Mouse (Mus musculus): ENCODE measurements around the gene Plch2.

Plch2 gene

DNA sequence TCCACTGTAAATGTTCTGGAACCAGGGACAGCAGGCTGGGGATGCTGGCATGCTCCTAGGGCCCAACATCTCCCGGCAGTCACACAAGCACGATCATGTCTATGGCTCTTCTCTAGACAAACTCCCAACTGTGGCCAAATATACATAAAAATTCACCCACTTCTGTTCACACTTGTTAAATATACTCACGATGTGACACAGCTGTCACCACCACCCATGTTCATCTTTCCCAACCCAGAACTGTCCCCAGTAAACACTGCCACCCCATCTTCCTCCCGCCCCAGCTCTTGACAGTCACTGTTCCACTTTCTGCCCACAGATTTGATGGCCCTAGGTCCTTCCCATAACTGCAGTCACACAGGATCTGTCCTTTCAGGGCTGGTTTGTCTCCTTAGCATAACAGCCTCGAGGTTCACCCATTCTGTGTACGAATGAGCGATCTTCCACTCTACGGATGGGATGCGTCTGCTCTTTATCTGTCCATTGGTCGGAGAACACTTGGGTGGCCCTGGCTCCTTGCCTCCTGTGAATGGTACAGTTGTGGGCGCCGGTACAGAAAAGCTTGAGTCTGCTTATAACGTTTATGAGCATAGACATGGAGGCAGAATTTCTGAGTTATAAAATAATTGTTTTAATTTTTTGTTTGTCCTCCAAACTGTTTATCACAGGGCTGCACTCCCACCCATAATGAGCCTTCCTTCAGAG, 99.1 kb downstream of the Plch2 start:
- DNase-seq (ENCODE audit: low spot score in 2 of 2) = no peak

DNA sequence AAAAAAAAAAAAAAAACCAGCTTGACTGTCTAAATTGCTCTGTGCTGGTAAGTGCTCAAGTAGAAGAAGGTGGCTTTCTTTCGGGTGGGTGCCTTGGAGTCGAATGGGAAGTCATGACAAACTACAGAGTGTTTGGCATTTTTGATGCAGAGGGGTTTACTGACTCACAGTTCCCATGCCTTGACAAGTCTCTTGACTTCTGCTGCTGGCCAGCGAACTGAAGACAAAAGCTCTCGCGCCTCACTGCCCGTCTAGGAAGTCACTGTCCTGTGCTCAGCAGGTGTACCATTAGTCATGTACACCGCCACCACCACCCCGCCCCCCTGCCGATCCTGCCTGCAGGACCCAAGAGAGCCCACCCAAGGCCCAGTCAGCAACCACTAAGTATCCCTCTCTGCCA, 100.0 kb downstream of the Plch2 start:
- no peak for DNase-seq (ENCODE audit: low spot score in 2 of 2)

DNA sequence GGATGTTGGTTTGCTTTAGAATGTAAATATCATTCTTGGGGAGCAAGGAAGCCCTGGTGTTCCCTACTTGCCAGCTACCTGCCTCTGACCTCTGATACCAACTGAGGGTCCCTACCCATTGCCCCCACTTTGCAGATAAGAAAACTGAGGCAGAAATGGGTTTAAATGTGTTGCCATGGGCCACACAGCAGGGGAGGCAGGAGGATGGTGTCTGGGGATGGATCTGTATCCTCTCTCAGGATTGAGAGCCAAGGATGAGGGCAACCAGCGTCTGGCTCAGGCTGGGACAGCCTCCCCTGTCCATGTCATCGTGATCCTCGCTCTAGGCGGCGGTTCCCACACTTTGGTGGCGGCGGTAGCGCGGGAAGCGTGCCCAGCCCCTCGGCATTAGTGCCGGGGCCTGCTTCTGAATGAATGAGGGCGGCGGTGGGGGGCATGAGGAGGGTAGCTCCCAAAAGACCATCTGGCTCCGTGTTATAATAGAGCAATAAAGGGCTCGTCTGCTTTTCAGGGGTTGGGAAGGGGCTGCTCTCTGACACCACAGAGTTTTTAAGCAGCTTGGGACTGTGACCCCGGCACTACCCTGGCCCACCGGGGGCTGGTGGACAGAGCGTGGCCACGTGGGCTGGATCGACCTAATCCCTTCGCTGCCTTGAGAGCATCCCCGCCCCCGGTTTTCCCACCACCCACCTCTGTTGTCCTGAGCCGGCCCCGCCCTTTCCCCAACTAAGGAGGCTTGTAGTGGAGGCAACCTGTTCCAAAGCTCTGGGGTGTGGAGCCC, 103.9 kb downstream of the Plch2 start:
- no peak for DNase-seq (ENCODE audit: low spot score in 2 of 2)

DNA sequence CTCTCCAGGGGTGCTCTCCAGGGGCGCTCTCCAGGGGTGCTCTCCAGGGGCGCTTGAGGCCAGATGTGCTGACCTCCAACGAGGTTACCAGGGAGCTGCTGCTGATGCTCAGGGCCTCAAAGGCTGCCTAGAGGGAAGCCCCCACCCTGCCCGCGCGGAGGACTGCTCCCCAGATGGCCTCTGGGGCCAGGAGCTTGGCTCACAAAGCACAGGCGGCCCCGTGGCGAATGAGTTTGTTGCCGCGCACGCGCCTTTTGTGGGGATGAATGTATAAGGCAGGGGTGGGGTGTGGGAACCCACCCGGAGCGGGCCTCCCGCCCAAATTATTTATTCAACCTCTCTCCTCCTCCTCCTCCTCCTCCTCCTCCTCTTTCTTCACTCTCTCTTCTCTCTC, 107.0 kb downstream of the Plch2 start:
- no peak for DNase-seq (ENCODE audit: low spot score in 2 of 2)

DNA sequence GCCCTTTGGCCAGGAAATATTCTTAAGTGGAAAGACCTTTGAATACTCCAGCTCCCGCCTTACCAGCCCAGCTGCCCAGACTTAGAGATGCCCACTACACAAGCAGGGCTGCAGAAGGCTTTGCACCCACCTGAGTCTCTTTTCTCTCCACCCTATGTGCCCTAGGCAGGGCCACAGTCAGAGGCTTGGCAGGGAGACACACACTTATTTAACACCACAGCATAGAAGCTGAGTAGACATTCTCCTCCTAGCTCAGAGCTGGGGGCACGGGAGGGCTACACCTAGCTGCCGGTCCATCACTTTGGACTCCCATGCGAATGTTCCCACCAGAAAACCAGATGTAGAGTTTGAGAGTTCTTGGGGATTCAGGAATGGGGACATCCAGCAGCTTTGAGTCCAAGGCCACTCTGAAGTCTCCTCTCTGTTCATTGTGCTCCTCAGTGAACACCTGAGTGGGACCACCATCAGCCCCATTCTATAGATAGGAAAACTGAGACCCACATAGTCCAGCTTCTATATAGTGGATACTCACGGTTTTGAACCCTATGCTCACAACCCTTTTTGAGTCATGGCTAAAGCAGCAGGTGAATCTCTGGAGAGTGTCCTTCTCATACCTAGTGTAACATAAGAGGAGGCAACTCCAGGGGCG, 107.5 kb downstream of the Plch2 start:
- DNase-seq (ENCODE audit: low spot score in 2 of 2) = no peak

DNA sequence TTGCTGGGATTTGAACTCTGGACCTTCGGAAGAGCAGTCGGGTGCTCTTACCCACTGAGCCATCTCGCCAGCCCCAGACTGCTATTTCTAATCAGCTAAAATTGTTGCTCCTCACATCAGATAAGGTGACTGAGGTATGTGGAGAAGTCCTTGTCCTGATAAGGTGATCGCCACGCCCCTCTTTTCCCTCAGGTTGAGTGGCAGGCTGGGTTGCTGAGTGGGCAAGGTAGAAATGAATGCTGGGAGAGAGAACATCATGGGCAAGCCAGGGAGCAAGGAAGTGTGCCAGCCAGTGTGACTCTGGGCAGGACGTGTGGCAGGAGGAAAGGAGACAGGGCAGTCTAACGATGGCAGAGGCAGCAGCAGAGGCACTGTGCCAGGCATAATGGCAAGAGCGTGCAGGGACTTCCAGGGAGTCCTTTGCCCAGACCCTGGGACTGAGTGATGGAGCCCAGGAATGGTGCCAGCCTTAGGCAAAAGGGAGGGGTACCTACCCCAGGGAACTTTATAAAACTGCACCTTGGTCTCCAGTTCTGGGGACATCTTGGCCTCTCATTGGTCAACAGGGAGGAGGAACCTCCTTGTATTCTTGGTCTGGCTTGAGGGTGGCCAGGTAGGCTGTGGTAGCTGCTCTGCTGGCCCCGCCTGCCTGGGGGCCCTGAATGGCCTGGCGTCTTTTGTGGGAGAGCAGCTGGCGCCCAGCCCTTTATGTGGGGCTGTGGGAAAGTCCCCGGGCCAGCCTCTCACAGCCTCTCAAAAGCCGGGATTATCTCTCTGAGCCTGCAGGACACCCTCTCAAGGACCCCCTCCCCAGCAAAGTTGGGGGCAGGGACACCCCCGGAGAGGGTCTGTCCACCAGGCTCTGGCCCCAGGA, 108.3 kb downstream of the Plch2 start:
- no peak for DNase-seq (ENCODE audit: low spot score in 2 of 2)

DNA sequence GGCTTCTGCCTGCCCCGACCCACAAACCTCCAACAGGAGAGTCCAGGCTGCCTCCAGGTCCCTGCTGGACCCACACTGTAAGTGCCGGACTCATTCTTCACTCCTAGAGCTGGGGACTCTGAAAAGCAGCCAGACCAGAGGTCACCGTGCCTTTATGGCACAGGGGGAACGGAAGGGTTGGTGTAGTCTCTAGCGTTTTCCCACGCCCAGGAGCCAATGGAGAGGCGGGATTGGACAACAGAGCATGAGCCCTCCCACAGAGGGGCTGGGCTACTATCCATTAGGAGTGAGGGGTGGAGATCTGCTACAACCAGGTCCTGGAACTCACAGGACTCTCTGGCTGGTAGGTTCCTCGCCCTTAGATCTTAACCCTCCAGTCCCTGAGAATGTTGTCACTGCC, 110.3 kb downstream of the Plch2 start:
- peak; percentile 65 to 66 for DNase-seq (ENCODE audit: low spot score in 2 of 2)

DNA sequence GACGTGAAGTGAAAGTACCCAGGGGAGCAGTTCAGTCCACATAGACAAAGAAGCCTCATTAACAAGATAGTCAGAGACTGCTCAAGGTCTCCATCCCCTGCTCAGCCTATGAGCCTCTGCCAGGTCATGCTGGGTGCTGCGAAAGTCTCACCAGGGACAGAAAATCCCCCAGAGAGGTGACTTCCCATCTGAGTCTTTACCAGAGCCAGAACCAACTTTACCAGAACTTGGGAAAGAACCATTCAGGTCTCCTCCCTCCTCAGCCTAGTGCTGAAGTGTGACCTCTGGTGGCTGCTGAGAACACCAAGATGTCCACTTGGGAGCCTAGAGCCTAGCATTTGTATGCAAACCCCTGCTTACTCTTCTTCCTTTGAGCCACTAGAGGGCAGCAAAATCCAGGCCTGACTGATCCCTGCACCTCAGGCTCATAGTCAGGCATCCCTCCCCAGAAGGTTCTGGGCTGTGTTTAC, 112.4 kb downstream of the Plch2 start:
- DNase-seq (ENCODE audit: low spot score in 2 of 2) = peak; percentile 83 to 84

DNA sequence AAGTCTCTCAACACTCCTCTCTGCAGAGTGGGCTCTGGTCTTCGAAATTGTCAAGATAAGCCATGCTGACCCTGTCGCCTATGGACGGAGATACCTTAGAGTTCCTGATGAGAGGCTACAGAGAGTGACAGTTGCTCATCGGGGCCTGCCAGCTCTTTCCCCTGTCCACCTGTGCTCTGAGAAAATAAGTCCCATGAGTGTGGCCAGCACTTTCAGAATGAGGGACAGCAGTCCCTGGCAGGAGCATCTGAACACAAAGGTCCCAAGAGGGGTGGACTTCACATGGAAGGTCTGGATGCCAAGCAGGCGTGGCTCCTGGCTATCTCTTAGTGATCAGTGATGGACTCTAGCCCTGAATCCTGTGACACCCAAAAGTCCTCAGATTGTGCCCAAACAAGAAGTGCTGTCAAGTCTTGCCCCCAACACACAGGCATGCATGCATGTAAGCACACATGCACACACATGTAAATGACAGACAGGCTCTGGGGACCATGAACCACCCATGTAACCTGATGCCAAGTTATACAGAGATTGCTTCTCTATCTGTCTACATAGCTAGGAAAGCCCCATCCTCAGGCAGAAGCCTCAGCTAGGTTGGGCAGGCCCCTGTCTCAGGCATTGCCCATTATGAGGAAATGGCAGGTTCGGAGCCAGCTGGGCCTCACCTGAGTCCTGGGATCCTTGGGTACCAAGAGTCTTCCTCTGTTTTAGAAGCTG, 113.1 kb downstream of the Plch2 start:
- DNase-seq (ENCODE audit: low spot score in 2 of 2) = no peak

DNA sequence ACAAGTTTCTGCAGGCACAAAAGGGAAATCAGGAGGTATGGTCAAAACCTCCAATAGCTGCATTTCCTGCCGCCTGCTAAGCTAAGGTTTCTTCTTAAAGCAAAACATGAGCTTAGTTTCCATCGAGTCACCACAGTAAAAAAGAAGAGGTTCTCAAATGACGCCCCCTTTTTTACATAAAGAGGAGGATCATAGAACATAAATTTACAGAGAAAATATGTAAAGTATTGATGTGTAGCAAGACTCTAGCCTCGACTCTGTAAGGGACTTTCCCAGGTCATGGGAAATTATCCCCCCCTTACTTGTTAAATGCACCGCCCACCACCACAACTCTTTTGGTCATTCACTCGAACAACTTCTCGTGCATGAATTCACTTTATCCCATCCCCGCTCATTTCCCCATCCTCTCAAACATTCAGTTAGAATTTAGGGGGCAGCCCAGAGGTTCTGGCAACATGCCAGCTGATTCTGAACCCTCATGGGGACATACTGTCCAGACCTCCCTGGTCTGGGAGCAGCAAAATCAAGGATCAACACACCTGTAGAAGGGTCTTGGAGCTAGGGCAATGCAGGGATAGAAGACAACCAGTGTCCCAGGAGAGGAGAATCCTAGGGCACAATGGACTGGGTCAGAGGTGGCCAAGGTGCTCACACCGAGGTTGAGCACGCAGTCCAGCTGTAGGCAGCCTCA, 113.8 kb downstream of the Plch2 start:
- DNase-seq (ENCODE audit: low spot score in 2 of 2) = no peak

DNA sequence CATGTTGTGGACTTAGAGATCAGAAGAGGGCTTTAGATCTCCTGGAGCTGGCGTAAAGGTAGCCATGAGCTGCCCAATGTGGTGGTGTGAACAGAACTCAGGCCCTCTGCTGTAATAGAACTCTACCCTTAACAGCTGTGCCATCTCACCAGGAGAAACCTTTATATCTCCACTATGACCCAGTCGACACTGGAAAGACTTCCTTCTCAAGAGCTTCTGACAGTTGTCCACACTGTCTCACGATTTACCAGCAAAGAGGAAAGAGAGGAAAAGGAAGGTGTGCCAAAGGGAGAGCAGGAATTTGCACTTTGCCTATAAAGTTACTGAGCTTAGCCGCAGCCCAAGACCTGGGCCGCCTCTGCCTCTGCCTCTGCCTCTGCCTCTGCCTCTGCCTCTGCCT, 114.8 kb downstream of the Plch2 start:
- no peak for DNase-seq (ENCODE audit: low spot score in 2 of 2)

DNA sequence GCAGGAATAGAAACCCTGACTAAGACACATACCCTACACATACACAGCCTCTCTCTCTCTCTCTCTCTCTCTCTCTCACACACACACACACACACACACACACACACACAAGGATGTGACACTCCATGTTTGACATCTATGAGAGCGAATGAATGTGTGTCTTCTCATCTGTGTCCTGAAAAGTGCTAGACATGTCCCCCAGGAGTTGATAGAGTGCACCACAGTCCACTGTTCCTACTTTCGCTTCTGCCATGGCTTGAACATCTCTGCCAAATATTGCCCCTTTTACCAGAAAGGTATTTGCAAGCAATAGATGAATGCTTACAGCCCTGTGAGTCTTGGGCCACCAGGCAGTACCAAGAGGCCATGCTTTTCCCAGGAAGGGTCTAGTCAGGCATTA, 116.4 kb downstream of the Plch2 start:
- DNase-seq (ENCODE audit: low spot score in 2 of 2) = no peak

DNA sequence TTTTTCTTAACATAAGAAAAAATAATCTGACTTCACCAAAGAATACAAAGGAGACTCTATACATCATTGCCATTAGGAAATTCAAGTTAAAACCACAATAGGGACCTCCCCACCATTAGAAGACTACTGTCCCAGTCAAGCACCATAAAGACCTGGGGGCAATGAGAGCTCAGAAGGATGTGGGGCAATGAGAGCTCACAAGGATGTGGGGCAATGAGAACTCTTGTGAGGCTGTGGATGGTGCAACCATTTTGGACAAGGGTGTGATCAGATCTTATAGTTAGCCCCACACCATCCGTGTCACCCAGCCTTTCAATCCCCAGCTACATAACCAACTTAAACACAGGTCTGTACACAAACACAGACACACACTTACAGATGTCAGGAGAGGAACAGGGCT, 118.8 kb downstream of the Plch2 start:
- DNase-seq (ENCODE audit: low spot score in 2 of 2) = no peak

DNA sequence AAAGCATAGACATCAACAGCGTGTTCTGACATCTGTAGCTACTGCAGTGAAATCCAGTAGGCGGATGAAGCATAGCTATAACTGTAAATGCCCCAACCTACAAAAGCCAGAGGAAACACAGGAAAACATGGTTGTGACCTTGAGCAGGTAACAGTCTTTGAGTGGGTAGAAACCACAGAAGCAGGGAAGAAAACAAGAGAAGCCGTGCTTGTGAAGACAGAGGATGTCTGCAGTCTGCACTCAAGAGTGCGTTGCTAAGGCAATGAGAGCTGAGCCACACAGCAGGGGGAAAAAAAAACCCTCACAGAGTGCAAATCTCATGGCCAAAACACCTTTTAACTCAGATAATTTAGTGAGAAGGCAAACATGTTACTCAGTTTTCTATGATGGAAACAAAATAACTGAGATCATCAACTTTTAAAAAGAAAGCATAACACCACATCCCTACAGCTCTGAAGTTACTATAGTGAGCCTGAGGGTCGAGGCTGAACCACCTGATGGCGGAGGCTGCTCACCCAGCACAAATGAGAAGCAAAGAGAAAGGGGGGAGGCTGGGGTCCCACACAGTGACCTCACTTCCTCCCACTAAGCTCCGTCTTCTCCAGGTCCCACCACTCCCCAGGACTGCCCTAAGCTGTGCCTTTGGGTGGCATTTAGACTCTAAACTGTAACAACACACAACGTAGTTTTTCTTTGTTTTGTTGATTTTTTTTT, 119.9 kb downstream of the Plch2 start:
- no peak for DNase-seq (ENCODE audit: low spot score in 2 of 2)

DNA sequence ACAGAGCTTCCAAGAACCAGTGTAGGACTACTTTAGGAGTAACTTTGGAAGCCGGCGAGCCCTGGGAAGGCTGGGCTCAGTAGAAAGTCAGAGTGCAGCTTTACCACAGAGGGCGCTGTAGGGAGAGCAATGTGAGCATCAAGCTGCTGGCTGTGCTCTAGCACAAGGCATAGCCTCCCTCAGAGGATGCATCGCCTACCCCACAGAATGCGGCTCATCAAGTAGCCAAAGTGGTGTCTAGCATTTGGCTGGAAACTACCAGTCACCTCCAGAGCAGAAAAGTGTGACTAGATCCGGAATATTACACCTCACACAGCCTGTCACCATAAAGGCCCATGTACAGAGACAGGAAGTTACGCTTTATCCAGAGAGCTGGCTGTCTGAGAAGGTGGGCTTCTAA, 120.8 kb downstream of the Plch2 start:
- no peak for DNase-seq (ENCODE audit: low spot score in 2 of 2)

DNA sequence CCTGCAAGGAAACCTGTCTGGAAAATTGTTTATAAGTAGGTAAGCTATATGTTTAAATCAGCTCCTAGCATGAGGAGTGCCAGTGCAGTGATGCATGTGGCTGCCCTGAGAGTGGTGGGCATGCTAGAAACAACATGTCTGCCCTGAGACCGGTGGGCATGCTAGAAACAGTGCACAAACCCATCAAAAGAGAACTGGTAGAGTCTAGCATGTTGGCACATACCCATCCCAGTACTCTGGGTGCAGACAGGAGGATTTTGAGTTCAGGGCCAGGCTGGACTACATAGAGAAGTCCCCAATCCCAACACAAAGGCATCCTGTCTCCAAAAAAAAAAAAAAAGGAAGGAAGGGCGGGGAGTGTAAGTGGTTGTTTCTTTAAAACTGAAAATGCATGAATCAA, 121.8 kb downstream of the Plch2 start:
- no peak for DNase-seq (ENCODE audit: low spot score in 2 of 2)

DNA sequence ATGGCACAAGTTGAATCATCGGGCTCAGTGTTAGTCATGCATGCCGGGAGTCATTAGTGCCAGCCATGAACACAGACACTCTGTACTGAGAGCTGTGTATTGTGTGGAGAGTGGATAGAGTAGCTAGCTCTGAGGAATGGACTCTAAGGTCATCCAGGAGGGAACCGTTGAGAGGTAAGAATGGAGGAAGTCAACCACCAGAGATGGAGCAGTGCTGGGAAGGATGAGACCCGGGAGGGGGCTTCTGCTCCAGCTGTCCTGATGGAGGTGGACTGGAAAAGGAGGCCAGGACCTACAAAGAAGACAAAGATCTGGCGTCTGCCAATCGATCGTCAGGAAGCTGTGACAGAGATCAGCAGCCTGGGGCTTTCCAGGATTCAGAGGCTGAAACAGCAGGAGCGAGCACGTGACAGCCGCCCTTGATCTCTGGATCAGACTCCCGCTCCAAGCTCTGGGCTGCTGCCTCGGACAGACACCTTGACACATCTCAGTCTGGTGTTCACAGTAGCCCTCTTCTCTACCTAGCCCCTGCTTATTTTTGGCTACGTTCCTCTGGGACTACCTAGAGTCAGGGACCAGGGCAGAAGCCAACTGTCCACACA, 123.2 kb downstream of the Plch2 start:
- DNase-seq (ENCODE audit: low spot score in 2 of 2) = no peak
